Mouse (Mus musculus): ENCODE measurements around the gene Itpr3.

- TF ChIP-seq POLR2A (IDR thresholded peaks at IDR 0.05; ENCODE audit: insufficient read depth, low read length) (no peak), CTCF (IDR thresholded peaks at IDR 0.05; ENCODE audit: low read depth, low read length) (no peak), EP300 (IDR thresholded peaks at IDR 0.05; ENCODE audit: insufficient read depth, low read depth, low read length) (no peak)
These were observed 50.8 kb downstream of the Itpr3 start for GRCm38 (mm10) chr17:27107936-27108335.

Data from ES-Bruce4 (cell line).